Mouse (Mus musculus): ENCODE measurements around the gene Pxdc1. TPM values are rescaled to one million over a fixed set of nuclear protein-coding genes. Genes with fewer than 3 reads are reported as not detected.

The Pxdc1 gene
- polyA plus RNA-seq, 1 experiment from 2014 or later = 8.4 TPM

DNA sequence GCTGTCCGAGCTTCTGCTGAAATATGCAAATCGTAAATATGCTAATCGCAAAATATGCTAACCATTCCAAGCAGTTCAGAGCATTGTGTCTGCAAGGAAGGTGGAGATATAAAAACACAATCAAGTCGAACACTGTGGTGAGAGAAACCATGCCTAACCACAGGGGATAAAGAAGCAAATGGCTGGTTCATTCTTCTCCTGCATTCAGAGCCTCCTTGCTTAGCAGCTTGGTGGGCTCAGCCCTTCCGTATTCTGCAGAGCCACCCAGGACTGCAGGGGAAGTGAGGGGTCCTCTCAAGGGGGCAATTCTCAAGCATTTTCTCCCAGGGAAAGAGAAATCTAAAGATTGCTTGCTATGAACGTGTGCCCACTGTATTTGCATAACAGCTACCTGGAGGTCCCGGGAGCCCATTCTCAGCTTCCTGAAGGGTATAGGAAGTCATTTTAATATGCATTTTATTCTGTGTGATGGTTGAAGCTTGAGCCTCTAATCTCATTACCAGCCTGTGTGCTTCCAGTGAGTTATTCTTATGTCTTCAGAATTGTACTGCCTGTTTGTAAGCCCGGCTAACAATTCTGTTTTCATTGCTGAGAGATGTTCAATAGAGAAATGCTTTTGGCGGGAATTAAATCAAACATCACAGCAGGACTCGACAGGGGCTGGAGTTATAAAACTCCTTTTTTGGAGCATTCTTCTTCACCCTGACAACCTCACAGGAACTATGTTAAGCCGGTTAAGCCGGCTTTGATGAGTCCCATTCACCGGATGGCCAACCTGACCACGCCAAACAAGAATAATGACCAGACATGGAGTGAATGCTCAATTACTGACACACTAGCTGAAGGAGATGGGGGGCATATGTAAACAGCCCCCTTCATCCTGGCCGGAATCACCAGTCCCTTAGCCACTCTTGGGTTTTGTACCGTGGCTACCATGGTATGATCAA, 16.9 kb upstream of the Pxdc1 start:
- H3K4me3 ChIP-seq = 0 out of 2 replicates have a peak overlapping the region, but pooled peaks have one; percentile 7
- peak overlapping the region; percentile 42 for H3K4me2 ChIP-seq
- WGBS = 15% methylated on average over 16 of the region's 16 CpGs
- ATAC-seq (replicated peaks) = peak; percentile 86
- H3K9me3 ChIP-seq = no peaks in the 10 kb centered on the region
- H3K4me1 ChIP-seq = peaks cover 14% of the 10 kb centered on the region
- H3K27ac ChIP-seq = peak overlapping the region; percentile 63
- H3K36me3 ChIP-seq (replicated peaks) = no peaks in the 10 kb centered on the region
- no peak overlapping the region for H3K9ac ChIP-seq
- no peaks in the 10 kb centered on the region for H3K27me3 ChIP-seq (replicated peaks)

GRCm38 (mm10) chr13:34667197-34667596, 13.9 kb upstream of the Pxdc1 start:
- no peak overlapping the region for H3K4me2 ChIP-seq
- H3K36me3 ChIP-seq (replicated peaks) = no peaks in the 10 kb centered on the region
- no peak overlapping the region for H3K4me3 ChIP-seq
- H3K27me3 ChIP-seq (replicated peaks) = no peaks in the 10 kb centered on the region
- WGBS = 94% methylated on average over 8 of the region's 8 CpGs
- H3K27ac ChIP-seq = no peak overlapping the region
- no peak overlapping the region for H3K9ac ChIP-seq
- peaks cover 14% of the 10 kb centered on the region for H3K4me1 ChIP-seq
- no peak for ATAC-seq (replicated peaks)
- no peaks in the 10 kb centered on the region for H3K9me3 ChIP-seq

GRCm38 (mm10) chr13:34665074-34665473, 11.8 kb upstream of the Pxdc1 start:
- Histone ChIP-seq H3K4me2 (no peak overlapping the region), H3K9me3 (no peaks in the 10 kb centered on the region), H3K27ac (no peak overlapping the region), H3K4me1 (peaks cover 8% of the 10 kb centered on the region), H3K27me3 (replicated peaks) (no peaks in the 10 kb centered on the region), H3K36me3 (replicated peaks) (no peaks in the 10 kb centered on the region), H3K9ac (no peak overlapping the region), H3K4me3 (no peak overlapping the region)
- WGBS = 86% methylated on average over 4 of the region's 4 CpGs
- ATAC-seq (replicated peaks) = no peak

GRCm38 (mm10) chr13:34663762-34664161, 10.5 kb upstream of the Pxdc1 start:
- H3K9me3 ChIP-seq = no peaks in the 10 kb centered on the region
- no peak for ATAC-seq (replicated peaks)
- WGBS = 88% methylated on average over 6 of the region's 6 CpGs
- H3K27me3 ChIP-seq (replicated peaks) = no peaks in the 10 kb centered on the region
- H3K4me1 ChIP-seq = no peaks in the 10 kb centered on the region
- no peak overlapping the region for H3K27ac ChIP-seq
- H3K4me3 ChIP-seq = no peak overlapping the region
- no peaks in the 10 kb centered on the region for H3K36me3 ChIP-seq (replicated peaks)
- H3K9ac ChIP-seq = no peak overlapping the region
- no peak overlapping the region for H3K4me2 ChIP-seq

DNA sequence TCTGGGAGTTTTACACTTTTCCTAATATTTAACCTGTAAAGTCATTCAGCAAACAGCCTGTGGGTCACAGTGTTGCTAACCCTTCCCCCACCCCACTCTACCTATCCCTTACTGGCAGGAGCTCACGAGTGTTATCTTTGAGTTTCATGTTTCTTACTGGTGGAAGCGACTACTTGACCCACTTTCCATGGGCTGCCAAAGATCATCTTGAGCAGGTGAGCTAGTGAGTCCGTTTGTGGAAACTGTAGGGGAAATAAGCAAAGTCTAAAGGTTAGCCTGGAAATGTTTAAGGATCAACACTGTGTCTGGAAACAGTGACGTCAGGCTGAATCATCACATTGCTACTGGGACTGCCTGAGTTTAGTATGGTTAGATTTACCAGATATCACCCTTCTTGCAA, 6.2 kb upstream of the Pxdc1 start:
- H3K9me3 ChIP-seq = no peaks in the 10 kb centered on the region
- H3K4me3 ChIP-seq = no peak overlapping the region
- no peak overlapping the region for H3K9ac ChIP-seq
- no peak for ATAC-seq (replicated peaks)
- H3K27me3 ChIP-seq (replicated peaks) = peaks cover 8% of the 10 kb centered on the region
- no peaks in the 10 kb centered on the region for H3K4me1 ChIP-seq
- no peaks in the 10 kb centered on the region for H3K36me3 ChIP-seq (replicated peaks)
- H3K4me2 ChIP-seq = no peak overlapping the region
- H3K27ac ChIP-seq = no peak overlapping the region
- 80% methylated on average over 4 of the region's 4 CpGs for WGBS

DNA sequence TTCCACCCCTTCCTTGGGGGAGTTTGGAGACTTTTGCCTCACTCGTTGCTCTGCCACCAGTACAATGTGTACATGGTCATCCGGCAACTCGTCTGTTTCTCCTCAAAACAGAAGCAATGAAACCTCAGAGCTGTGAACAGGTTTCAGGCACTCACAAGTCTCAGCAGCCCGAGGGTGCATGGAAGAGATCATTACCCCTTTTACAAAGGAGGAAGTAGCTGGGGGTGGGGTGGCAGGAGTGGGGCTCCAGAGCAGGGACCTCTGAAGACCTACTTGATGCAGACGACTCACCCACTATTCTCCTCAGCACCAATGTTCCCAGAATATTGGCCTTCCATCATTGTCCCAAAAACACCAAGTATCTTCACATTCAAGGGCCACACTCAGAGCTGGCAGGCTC, 3.1 kb upstream of the Pxdc1 start:
- Histone ChIP-seq H3K9ac (no peak overlapping the region), H3K4me2 (no peak overlapping the region), H3K27me3 (replicated peaks) (peaks cover 28% of the 10 kb centered on the region), H3K36me3 (replicated peaks) (no peaks in the 10 kb centered on the region), H3K9me3 (no peaks in the 10 kb centered on the region), H3K27ac (no peak overlapping the region), H3K4me3 (no peak overlapping the region), H3K4me1 (peaks cover 19% of the 10 kb centered on the region)
- WGBS = 85% methylated on average over 5 of the region's 5 CpGs
- ATAC-seq (replicated peaks) = no peak

DNA sequence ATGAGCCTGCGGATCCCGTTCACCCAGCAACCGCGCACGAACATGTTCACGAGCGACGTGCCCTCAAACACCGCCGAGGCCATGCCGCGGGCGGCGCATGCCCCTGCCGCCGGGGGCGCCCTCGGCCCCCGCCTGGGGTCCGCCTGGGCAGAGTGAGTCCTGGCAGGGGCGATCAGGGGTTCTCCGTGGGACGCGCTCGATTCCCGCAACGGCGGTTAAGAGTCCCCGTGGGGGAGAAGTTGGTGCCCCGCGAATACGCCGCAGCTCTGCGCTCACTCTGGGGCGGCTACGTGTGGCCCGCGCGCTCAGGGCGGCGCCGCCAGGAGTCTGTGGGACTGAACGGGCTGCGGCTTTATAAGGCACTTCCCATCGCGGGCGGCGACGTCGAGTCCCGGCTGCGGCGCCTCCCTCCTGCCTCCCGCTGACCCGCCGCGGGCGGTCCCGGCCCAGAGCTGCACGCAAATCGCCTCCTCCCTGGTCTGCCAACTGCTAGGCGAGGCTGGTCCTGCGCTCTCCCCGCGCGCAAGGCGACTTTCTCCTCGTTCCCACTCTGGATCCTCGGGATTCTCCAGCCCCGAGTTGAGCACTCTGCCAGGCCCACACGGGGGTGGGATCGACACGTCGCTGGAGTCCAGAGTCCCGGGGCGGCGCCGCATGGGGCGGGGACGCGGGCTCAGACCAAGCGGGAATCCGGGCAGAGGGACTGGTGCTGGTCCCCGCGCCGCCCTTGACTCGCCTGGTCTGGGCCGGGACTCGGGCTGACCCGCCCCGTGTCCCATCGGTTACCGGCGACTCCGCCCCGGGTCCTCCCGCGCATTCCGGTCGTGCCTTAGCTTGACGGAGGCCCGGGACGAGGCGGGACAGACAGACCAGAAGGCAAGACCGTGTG, 689 bp downstream of the Pxdc1 start:
- peak overlapping the region; percentile 57 for H3K4me3 ChIP-seq
- WGBS = under 1% methylated on average over 104 of the region's 105 CpGs
- peaks cover 24% of the 10 kb centered on the region for H3K4me1 ChIP-seq
- H3K9ac ChIP-seq = peak overlapping the region; percentile 41
- H3K9me3 ChIP-seq = no peaks in the 10 kb centered on the region
- peak overlapping the region; percentile 95 for H3K4me2 ChIP-seq
- no peaks in the 10 kb centered on the region for H3K36me3 ChIP-seq (replicated peaks)
- H3K27ac ChIP-seq = peak overlapping the region; percentile 39; the same call in 1 of the 2 replicates
- peaks cover 53% of the 10 kb centered on the region for H3K27me3 ChIP-seq (replicated peaks)
- peak; percentile 76 for ATAC-seq (replicated peaks)

DNA sequence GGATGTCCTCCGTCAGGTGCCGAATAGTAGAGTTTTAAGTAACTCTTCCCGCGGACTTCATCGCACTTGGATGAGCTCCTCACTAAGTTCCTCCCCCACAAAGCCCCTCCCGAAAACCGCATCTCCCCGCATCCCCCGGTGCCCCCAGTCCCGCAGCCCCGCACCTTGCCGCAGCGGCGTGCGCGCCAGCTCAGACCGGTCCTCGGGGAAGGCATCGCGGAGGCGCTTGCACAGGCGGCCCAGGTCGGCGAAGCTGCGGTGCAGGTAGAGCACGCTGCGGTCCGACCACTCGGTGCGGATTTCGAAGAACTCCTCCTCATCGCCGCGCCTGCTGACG, 1.3 kb downstream of the Pxdc1 start:
- peak; percentile 80 for ATAC-seq (replicated peaks)
- Histone ChIP-seq H3K27me3 (replicated peaks) (peaks cover 53% of the 10 kb centered on the region), H3K27ac (no peak overlapping the region), H3K4me2 (peak overlapping the region; percentile 95), H3K9ac (peak overlapping the region; percentile 41), H3K4me3 (peak overlapping the region; percentile 57), H3K36me3 (replicated peaks) (no peaks in the 10 kb centered on the region), H3K4me1 (peaks cover 24% of the 10 kb centered on the region), H3K9me3 (no peaks in the 10 kb centered on the region)
- WGBS = under 1% methylated on average over 35 of the region's 35 CpGs

DNA sequence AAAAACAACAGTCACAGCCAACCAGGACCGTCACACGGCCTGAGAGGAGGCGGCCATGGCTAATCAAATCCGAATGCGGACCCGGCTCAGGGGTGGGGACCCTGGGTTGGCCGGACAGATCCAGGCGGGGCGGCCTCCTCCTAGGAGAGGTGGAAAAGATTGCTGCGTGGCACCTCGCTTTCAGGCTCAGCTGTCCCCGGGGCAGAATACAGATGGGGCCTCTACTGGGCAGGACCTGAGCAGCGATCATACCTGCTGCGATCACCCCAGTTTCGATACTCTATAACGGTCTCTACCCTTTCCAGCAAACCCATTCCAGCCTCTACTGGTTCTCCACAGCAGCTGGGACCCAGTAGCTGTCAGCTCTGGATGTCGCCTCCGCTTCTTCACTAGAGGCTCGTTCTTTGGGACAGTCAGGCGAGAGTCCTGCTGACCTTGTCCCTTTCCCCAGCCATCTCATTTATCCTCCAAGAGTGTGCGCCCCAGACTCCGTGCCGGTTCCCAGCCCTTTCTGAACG, 1.8 kb downstream of the Pxdc1 start:
- Histone ChIP-seq H3K4me2 (peak overlapping the region; percentile 95), H3K27ac (0 out of 2 replicates have a peak overlapping the region, but pooled peaks have one; percentile 0), H3K4me1 (peaks cover 24% of the 10 kb centered on the region), H3K27me3 (replicated peaks) (peaks cover 53% of the 10 kb centered on the region), H3K36me3 (replicated peaks) (no peaks in the 10 kb centered on the region), H3K9ac (peak overlapping the region; percentile 41), H3K4me3 (peak overlapping the region; percentile 57), H3K9me3 (no peaks in the 10 kb centered on the region)
- WGBS = 1% methylated on average over 24 of the region's 24 CpGs
- peak; percentile 16 for ATAC-seq (replicated peaks)

DNA sequence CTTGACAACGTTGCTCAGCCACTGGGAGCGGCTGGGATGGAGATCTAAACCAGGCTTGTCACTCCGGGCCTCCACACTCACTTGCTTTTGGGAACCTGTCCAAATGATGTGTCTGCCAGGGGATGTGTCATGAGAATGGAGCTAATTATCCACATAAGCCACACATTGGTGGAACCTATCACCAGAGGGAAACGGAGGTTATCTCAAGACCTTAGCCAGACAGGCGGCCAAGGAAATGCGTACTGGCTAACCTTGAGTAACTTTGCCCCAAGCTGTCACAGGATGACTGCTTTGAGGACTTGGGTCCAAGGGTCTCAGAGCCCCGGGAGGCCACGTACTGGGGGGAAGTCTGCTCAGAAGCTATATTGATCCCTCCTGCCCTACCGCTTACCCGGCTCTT, 2.3 kb downstream of the Pxdc1 start:
- Histone ChIP-seq H3K4me2 (peak overlapping the region; percentile 95), H3K9ac (no peak overlapping the region), H3K27ac (no peak overlapping the region), H3K4me3 (peak overlapping the region; percentile 57), H3K9me3 (no peaks in the 10 kb centered on the region), H3K27me3 (replicated peaks) (peaks cover 50% of the 10 kb centered on the region), H3K36me3 (replicated peaks) (no peaks in the 10 kb centered on the region), H3K4me1 (peaks cover 24% of the 10 kb centered on the region)
- WGBS = 29% methylated on average over 10 of the region's 10 CpGs
- ATAC-seq (replicated peaks) = no peak

DNA sequence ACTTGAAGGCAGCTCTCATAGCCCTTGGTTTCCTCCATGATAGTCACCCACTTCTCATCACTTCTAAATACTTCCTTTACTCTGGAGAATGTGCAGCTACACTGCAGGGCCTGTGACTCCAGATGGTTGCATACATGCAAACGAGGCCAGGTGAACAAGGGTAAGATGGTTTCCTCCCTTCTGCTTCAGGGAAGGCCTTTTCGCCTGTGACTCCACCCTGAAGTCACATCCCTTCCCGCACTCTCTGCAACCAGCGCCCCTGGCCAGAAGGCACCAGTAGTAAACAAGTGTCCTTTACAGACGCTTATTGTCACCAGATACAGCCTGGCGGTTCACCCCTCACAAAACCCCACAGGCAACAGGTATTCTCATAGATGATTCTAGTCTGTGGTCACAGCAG, 2.9 kb downstream of the Pxdc1 start:
- no peak for ATAC-seq (replicated peaks)

DNA sequence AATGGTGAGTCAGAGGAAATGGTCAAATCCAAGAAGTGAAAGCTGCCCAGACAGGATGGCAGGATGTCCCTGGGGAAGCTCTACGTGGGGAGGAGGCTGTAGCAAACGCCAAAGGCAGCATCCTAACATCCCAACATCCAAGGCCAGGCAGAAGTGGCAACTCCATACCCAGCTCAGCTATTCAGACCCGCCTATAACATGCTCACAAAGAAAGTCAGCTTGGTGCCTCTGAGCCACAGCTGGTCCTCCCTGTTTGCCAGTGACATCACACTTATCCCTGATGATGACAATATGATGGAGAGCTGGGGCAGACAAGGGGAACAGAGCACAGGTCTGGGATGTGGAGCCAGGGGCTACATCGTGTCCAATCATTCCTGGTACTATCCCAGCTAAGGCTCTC, 5.5 kb downstream of the Pxdc1 start:
- peaks cover 32% of the 10 kb centered on the region for H3K27me3 ChIP-seq (replicated peaks)
- H3K4me3 ChIP-seq = no peak overlapping the region
- no peaks in the 10 kb centered on the region for H3K36me3 ChIP-seq (replicated peaks)
- no peak for ATAC-seq (replicated peaks)
- no peak overlapping the region for H3K4me2 ChIP-seq
- H3K9me3 ChIP-seq = no peaks in the 10 kb centered on the region
- no peak overlapping the region for H3K9ac ChIP-seq
- WGBS = 55% methylated on average over 4 of the region's 4 CpGs
- peaks cover 19% of the 10 kb centered on the region for H3K4me1 ChIP-seq
- no peak overlapping the region for H3K27ac ChIP-seq

More for the DNA sequence above, 2.9 kb downstream of the Pxdc1 start:
- peak overlapping the region; percentile 95 for H3K4me2 ChIP-seq
- 57% methylated on average over 6 of the region's 6 CpGs for WGBS
- H3K36me3 ChIP-seq (replicated peaks) = no peaks in the 10 kb centered on the region
- no peak overlapping the region for H3K9ac ChIP-seq
- H3K27ac ChIP-seq = no peak overlapping the region
- peaks cover 24% of the 10 kb centered on the region for H3K4me1 ChIP-seq
- H3K9me3 ChIP-seq = no peaks in the 10 kb centered on the region
- peak overlapping the region; percentile 57; the same call in 1 of the 2 replicates for H3K4me3 ChIP-seq
- H3K27me3 ChIP-seq (replicated peaks) = peaks cover 49% of the 10 kb centered on the region
